13 mouse cellular contexts compared by ENCODE assay signal in the genomic region with DNA sequence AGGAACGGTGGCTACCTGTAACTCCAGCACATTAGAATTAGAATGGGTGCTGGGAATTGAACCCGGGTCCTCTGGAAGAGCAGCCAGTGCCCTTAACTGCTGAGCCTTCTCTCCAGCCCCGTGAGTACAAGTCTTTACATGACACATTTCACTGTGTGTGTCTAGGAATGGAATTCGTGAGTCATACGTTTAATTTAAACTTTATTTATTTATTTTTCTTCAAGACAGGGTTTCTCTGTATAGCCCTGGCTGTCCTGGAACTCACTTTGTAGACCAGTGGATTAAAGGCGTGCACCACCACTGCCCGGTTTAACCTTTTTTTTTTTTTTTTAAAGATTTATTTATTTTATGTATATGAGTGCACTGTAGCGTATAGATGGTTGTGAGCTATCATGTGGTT.
"Had no signal": no experiment of that assay in that cellular context is flagged by ENCODE, and none has a peak within 500 bp of the region (broad histone marks: within the 10 kb centered on the region; RNA-seq: fewer than 3 reads in every experiment).

No protein-coding gene starts in this region.

- DNase-seq: kidney, adult 8-10 months; kidney, postnatal 25 days; layer of hippocampus, postnatal 36 days; liver, embryonic 13.5 days; lung, adult 2 months; lung, postnatal 14 days; lung, postnatal 4 days; thymus, adult 2 months; thymus, postnatal 14 days; thymus, postnatal 4 days had no signal

- H3K27ac ChIP-seq: kidney, postnatal 0 days; liver, embryonic 13.5 days; midbrain, embryonic 13.5 days had no signal

- H3K9ac ChIP-seq: liver, embryonic 13.5 days; midbrain, embryonic 13.5 days had no signal

- H3K4me2 ChIP-seq: liver, embryonic 13.5 days; midbrain, embryonic 13.5 days had no signal

- H3K9me3 ChIP-seq: liver, embryonic 13.5 days had no signal

- H3K4me1 ChIP-seq: liver, embryonic 13.5 days; midbrain, embryonic 13.5 days had no signal

- H3K27me3 ChIP-seq: liver, embryonic 13.5 days; midbrain, embryonic 13.5 days had no signal

- ATAC-seq: midbrain, embryonic 13.5 days had no signal

- H3K4me3 ChIP-seq: left cerebral cortex, adult 2 months; liver, embryonic 13.5 days; midbrain, embryonic 13.5 days had no signal
